1 mouse cellular context compared by ENCODE assay signal in the genomic region with DNA sequence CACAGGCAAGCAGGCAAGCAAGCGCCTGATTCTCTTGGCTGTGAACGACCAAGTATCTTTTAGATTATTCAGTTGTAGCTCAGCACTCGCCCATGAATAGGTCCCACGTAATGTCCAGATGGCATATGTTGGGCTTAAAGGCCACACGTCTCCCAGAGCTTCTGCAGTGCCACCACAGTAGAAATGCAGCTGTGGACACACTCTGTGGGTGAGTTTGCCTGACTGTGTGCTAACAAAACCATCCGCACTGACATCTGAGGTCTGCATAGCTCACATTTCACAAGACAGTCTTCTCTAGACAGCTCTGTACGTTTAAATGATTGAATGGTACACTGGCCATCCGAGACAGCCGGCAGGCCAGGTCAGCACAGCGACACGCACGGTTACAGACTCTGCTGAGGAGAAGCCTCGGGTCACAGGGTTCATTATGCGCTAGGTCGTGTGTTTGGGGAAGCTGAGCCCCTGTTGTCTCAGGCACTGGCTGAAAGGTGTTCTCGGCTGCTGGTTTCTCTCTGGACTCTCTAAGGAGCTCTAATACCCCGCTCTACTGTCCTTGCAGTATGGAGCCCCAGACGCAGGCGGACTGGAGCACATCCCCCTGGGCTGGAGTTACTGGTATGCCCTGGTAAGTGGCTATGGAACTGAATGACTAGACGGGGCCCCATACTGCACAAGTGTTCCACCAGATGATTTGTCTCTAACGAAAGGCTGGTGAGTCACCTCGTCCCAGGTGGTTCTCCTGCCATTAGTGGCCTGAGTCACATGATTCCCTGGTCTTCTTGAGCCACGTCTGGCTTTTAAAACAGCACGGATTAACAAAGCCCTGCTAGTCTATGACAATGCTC.
A peak's percentile ranks its signal among the peaks of the same experiment; 100 is the strongest.
TF ChIP-seq lines count a peak whose summit lies in the region.

No protein-coding gene starts in this region.

TF ChIP-seq in CH12.LX, 34 proteins besides CTCF, POLR2A, EP300 and RAD21 (continued from another document):
- TF ChIP-seq MAFK (IDR thresholded peaks at IDR 0.05; ENCODE audit: insufficient replicate concordance, low read length) (no peak), BHLHE40 (IDR thresholded peaks at IDR 0.05; ENCODE audit: low read depth, low read length) (peak; percentile 98), ZKSCAN1 (IDR thresholded peaks at IDR 0.05; ENCODE audit: borderline replicate concordance, low read depth, low read length) (peak; percentile 82), CHD2 (IDR thresholded peaks at IDR 0.05; ENCODE audit: low read length) (peak; percentile 75), MEF2A (IDR thresholded peaks at IDR 0.05; ENCODE audit: borderline replicate concordance, low read depth, low read length) (peak; percentile 70; the same call in 1 of the 2 replicates), CHD1 (IDR thresholded peaks at IDR 0.05; ENCODE audit: low read depth, low read length) (no peak), KAT2A (IDR thresholded peaks at IDR 0.05; ENCODE audit: insufficient replicate concordance, low read length) (0 out of 2 replicates have a peak, but pooled peaks have one; percentile 9), TBP (conservative IDR thresholded peaks at IDR 0.05; ENCODE audit: low read depth, low read length) (peak; percentile 71), JUN (IDR thresholded peaks at IDR 0.05; ENCODE audit: insufficient read depth, low read depth, low read length) (peak; percentile 82), MAZ (IDR thresholded peaks at IDR 0.05; ENCODE audit: low read depth, low read length) (no peak), E2F4 (IDR thresholded peaks at IDR 0.05; ENCODE audit: insufficient replicate concordance, low read depth, low read length) (no peak), RCOR1 (conservative IDR thresholded peaks at IDR 0.05; ENCODE audit: low read depth, low read length) (peak; percentile 87), TCF12 (IDR thresholded peaks at IDR 0.05; ENCODE audit: low read depth, low read length) (peak; percentile 97), USF2 (conservative IDR thresholded peaks at IDR 0.05; ENCODE audit: low read depth, low read length) (peak; percentile 71), MXI1 (IDR thresholded peaks at IDR 0.05; ENCODE audit: low read depth, low read length) (no peak; the same call in 1 of the 2 replicates), ZMIZ1 (IDR thresholded peaks at IDR 0.05; ENCODE audit: low read depth, low read length) (no peak; the same call in 1 of the 2 replicates), PAX5 (IDR thresholded peaks at IDR 0.05; ENCODE audit: low read length) (no peak), MYC (IDR thresholded peaks at IDR 0.05; ENCODE audit: low read depth, low read length) (no peak; the same call in 1 of the 2 replicates), IRF4 (IDR thresholded peaks at IDR 0.05; ENCODE audit: low read depth, low read length) (peak; percentile 92)
